Mouse (Mus musculus) urinary bladder, postnatal 4 days (tissue): ENCODE data around the gene Slc35e3.
"Not testable (repeated sequence)": the region's sequence is repeated elsewhere in the genome, so short reads cannot be mapped to it uniquely, and the experiment has no call there.

Experiments used
- DNase-seq, 2 experiments: peaks; one replicate each; pipeline ENCODE4 v3.0.0; 2021 to 2022; ENCODE audit warnings: low spot score in 2 of 2

Gene Slc35e3

GRCm38 (mm10) chr10:117732962-117733592 is 13.1 kb downstream of the Slc35e3 start:
- no peak for DNase-seq

DNA sequence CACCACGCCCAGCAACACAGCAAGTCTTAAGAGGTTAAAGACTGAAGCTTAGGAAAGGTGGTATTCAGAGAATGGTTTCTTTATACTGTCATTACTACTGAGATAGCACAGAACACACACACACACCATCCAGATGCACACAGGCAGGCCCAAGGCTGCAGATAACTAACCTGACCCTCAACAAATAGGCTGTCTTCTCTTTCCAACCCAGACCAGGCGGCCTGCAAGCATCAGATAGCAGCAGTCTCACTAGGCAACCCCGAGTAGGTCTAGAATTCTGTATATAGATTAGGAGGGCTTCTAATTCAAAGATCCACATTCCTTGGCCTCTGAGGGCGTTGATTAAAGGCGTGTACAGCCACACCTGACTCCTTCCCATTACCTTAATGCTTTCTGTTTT is 14.0 kb downstream of the Slc35e3 start:
- DNase-seq = no peak

GRCm38 (mm10) chr10:117731244-117732101 is 14.7 kb downstream of the Slc35e3 start:
- DNase-seq = peak in 1 of 2 experiments; percentile 44

- DNase-seq = no peak
Measured at GRCm38 (mm10) chr10:117730637-117731203, 15.4 kb downstream of the Slc35e3 start.

DNA sequence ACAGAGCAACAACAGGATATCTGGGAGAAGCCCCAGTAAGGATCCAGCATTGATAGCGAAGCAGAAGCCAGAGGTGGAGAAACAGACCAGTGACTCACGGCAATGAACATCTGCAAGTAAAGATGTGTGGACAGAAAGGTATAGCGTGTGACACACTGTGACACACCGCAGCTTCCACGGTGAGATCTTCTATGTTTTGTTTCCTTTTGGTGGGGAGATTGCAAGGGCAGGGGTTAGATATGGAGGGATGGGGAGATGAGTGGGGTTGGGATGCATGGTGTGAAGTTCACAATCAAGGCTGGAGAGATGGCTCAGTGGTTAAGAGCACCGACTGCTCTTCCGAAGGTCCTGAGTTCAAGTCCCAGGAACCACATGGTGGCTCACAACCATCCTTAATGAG is 16.0 kb downstream of the Slc35e3 start:
- no peak for DNase-seq

DNA sequence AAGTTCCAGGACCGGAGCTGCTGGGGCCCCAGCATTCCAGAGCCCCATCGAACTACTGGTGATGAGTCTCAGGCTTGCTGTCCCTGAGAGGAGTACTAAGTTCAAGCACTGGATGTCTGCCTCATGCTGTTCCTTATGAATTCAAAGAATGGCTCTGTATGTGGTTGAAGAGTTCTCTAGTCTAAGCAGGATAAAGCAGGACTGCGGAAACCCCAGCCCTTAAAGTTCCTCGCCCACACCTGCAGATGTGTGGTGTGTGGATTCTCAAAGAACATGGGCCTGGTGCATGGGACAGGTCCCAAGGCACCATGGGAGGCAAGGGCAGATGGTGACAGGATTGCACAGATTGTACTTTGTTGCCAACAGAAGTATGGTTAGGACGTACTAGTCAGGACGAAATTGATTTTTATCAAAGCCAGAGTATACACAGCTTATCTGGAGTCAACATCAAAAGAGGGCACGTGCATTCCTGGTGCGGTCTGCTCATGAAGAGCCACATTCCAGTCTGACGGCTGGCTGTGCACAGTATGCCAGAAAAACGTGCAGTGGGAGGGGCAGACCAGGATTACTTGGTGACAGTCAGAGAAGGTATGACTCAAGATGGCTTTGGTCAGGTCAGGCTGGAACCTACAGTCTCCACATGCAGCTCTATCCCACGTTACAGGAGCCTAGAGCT is 16.9 kb downstream of the Slc35e3 start:
- peak in 1 of 2 experiments; percentile 42 for DNase-seq

DNA sequence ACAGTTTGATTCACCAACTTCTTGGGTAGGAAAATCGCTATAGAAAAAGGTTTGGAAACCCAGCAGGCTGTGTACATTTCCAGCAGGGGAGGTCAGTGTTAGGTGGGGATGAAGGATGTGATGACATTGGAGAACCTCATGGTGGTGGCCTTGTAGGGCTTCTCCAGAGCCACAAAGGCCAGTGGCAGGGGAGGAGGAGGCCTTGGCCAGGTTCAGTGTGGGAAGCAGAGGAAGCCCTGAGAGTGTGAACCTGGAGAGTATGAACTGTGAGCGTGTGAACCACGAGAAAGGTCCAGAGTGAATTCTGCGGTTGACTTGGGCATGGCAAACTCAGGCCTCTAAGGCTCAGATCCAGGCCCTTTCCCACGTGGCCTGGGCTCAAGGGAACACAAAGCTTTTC is 17.6 kb downstream of the Slc35e3 start:
- no peak for DNase-seq

GRCm38 (mm10) chr10:117727518-117728110 is 18.6 kb downstream of the Slc35e3 start:
- DNase-seq = no peak

DNA sequence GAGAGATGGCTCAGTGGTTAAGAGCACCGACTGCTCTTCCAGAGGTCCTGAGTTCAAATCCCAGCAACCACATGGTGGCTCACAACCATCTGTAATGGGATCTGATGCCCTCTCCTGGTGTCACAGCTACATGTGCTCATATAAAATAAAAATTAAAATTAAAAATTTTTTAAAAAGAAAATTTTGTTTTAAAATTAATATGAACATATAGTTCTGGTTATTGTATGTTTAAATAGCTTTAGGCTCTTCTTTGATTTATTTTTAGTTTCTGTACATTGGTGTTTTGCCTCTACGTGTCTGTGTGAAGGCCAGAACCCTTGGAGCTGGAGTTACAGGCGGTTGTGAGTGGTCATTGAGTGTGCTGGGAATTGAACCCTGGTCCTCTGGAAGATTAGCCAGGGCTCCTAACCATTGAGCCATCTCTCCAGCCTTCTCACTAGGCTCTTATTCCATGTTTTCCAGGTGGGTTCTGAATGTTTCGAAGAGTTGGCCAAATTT is 19.2 kb downstream of the Slc35e3 start:
- no peak for DNase-seq

DNA sequence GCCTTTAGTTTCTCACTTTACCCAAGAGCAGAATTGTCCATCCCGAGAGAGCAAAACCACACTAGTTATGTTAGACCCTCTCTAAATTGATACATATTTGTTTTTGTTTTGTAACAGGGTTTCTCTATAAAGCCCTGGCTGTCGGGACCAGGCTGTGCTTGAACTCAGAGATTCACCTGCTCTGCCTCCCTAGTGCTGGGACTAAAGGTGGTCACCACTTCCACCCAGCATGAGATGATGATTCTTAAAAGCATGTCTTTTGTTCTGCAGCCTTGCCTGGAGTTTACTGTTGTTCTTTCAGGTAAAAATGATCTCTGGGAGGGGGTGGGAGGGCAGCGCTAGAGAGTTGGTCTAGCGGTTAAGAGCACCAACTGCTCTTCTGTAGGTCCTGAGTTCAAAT is 19.8 kb downstream of the Slc35e3 start:
- no peak for DNase-seq

GRCm38 (mm10) chr10:117725671-117726070 is 20.5 kb downstream of the Slc35e3 start:
- DNase-seq = no peak

- no peak for DNase-seq
Measured at GRCm38 (mm10) chr10:117724804-117725361, 21.3 kb downstream of the Slc35e3 start.

- no peak for DNase-seq
Measured at GRCm38 (mm10) chr10:117724136-117724718, 21.9 kb downstream of the Slc35e3 start.

GRCm38 (mm10) chr10:117718161-117719119 is 27.7 kb downstream of the Slc35e3 start:
- no peak for DNase-seq

- DNase-seq = no peak
Measured at GRCm38 (mm10) chr10:117717583-117717982, 28.6 kb downstream of the Slc35e3 start.

GRCm38 (mm10) chr10:117716686-117717085 is 29.5 kb downstream of the Slc35e3 start:
- DNase-seq = no peak

GRCm38 (mm10) chr10:117715654-117716053 is 30.5 kb downstream of the Slc35e3 start:
- not testable (repeated sequence) for DNase-seq

DNA sequence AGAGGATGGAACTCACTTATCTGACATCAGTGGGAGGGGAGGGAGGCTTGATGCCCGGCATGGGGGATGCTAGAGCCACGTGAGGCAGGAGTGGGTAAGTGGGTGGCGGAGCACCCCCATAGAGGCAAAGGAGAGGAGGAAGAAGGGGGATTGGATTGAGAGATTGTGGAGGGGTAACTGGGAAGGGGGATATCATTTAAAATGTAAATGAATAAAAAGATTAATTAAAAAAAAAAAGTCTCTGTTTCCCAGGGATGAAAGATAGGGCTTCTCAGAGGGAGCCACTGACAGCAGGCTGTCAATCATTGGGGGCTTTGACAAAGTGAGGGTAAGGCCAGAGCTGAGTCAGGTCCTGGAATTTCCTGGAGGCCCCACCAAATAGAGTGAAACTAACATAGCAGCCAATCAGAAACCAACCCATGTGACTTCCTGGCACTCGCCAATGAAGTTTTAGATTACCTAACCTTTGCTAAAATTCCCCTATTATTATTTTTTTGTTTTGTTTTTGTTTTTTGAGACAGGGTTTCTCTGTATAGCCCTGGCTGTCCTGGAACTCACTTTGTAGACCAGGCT is 31.2 kb downstream of the Slc35e3 start:
- DNase-seq = no peak

DNA sequence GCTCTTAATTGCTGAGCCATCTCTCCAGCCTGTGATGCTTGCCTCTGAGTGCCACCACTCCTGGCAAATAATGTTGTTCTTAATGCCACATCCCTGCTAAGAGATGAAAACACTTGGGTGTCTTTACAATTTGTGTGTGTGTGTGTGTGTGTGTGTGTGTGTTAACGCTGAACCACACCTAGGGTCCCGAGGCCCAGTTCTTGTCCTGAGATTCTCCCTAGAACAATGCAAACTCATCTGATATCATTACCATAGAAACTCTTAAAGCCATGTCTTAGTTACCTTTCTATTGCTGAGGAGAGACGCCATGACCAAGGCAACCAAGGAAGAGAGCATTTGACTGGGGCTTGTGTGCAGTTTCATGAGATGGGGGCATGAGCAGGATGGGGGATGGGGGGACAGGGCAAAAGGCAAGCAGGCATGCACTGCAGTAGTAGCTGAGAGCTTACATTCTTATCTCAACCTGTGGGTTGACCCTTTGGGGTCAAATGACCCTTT is 32.1 kb downstream of the Slc35e3 start:
- DNase-seq = no peak
